Mouse (Mus musculus) adrenal gland, adult (tissue): Measurements from ENCODE around the gene Gm19426.
A peak's percentile ranks its signal among the peaks of the same experiment; 100 is the strongest.
"Not testable (repeated sequence)": the region's sequence is repeated elsewhere in the genome, so short reads cannot be mapped to it uniquely, and the experiment has no call there.

ENCODE experiments used
- DNase-seq, 2 experiments: peaks; one replicate each; pipeline ENCODE4 v3.0.0; 2022 to 2023; ENCODE audit warnings: low spot score in 1 of 2; ENCODE audit not compliant: inconsistent age in 2 of 2

The Gm19426 gene

GRCm38 (mm10) chr2:84756245-84756644 lies 12.8 kb upstream of the Gm19426 start:
- no peak for DNase-seq

GRCm38 (mm10) chr2:84750115-84750514 lies 6.7 kb upstream of the Gm19426 start:
- peak in 1 of 2 experiments; percentile 66 for DNase-seq

GRCm38 (mm10) chr2:84744126-84744525 lies 671 bp upstream of the Gm19426 start:
- no peak for DNase-seq

GRCm38 (mm10) chr2:84742451-84743283 lies 788 bp downstream of the Gm19426 start:
- DNase-seq = peak in 1 of 2 experiments; percentile 66

- DNase-seq = no peak
Observed at GRCm38 (mm10) chr2:84741841-84742450, 1.5 kb downstream of the Gm19426 start.

- DNase-seq = peak in 1 of 2 experiments; percentile 75
Observed at GRCm38 (mm10) chr2:84740608-84741333, 2.7 kb downstream of the Gm19426 start.

- peak in 1 of 2 experiments; percentile 78 for DNase-seq
Observed at GRCm38 (mm10) chr2:84738271-84738911, 5.1 kb downstream of the Gm19426 start.

- DNase-seq = no peak
Observed at GRCm38 (mm10) chr2:84737451-84737925, 6.0 kb downstream of the Gm19426 start.

GRCm38 (mm10) chr2:84736312-84737161 lies 6.9 kb downstream of the Gm19426 start:
- peak in 1 of 2 experiments; percentile 42 for DNase-seq

- no peak for DNase-seq
Observed at GRCm38 (mm10) chr2:84735346-84735920, 8.0 kb downstream of the Gm19426 start.

- DNase-seq = no peak
Observed at GRCm38 (mm10) chr2:84734919-84735318, 8.5 kb downstream of the Gm19426 start.

GRCm38 (mm10) chr2:84734351-84734864 lies 9.0 kb downstream of the Gm19426 start:
- peak in 1 of 2 experiments; percentile 57 for DNase-seq

- peak; percentile 75 to 90 for DNase-seq
Observed at GRCm38 (mm10) chr2:84733579-84734300, 9.7 kb downstream of the Gm19426 start, which contains the start of gene Ypel4. Gene Ypel4 (plus strand): TSS chr2:84734058.

GRCm38 (mm10) chr2:84732394-84732793 lies 11.1 kb downstream of the Gm19426 start:
- no peak for DNase-seq

GRCm38 (mm10) chr2:84731206-84731605 lies 12.2 kb downstream of the Gm19426 start:
- DNase-seq = no peak

- not testable (repeated sequence) for DNase-seq
Observed at GRCm38 (mm10) chr2:84728191-84728590, 15.3 kb downstream of the Gm19426 start.

GRCm38 (mm10) chr2:84727172-84727858 lies 16.1 kb downstream of the Gm19426 start, which contains the start of gene Clp1:
Gene Clp1 (minus strand): TSS chr2:84727350.
- DNase-seq = peak; percentile 97 to 98

- DNase-seq = peak in 1 of 2 experiments; percentile 52
Observed at GRCm38 (mm10) chr2:84726716-84727115, 16.7 kb downstream of the Gm19426 start.
